Mouse (Mus musculus) splenic B cell, adult 2 months (primary cell): ENCODE measurements around the gene Shq1.

Experiments used
- DNase-seq: peaks from one replicate; pipeline ENCODE4 v3.0.0-alpha.2; 2011; ENCODE audit warnings: low read depth, low spot score
- H3K27me3 ChIP-seq: 2 replicates; pipeline ENCODE4 v1.6.1; 2012; ENCODE audit warnings: mild to moderate bottlenecking, low read length, moderate library complexity, mixed read lengths; ENCODE audit not compliant: control insufficient read depth, poor library complexity, insufficient read depth, severe bottlenecking
- H3K36me3 ChIP-seq: 2 replicates; pipeline ENCODE4 v1.6.1; 2012; ENCODE audit warnings: mild to moderate bottlenecking, low read length, moderate library complexity, mixed read lengths; ENCODE audit not compliant: control insufficient read depth, poor library complexity, insufficient read depth, severe bottlenecking

Gene Shq1

DNA sequence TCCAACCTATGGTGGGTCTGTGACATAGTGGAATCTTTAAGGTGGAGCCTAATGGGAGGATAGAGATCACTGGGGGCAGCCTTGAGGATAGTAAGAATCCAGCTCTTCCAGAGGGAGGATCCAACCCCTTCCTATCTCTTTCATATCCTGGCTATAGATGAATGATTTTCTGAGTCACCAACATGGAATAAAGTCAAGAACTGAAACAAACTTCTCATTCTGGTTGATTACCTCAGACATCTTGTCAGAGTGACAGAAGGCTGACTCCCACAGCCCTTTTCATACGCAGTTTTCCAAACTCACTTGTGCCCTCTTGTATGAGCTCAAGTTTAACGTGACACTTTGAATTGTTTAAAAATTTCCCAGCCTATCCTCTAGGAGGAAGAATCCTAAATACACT lies 28.2 kb downstream of the Shq1 start:
- no peak for DNase-seq
- no peaks in the 10 kb centered on the region for H3K27me3 ChIP-seq

GRCm38 (mm10) chr6:100640591-100640990 lies 30.4 kb downstream of the Shq1 start:
- DNase-seq = no peak
- Histone ChIP-seq H3K36me3 (no peaks in the 10 kb centered on the region), H3K27me3 (no peaks in the 10 kb centered on the region)

More for the DNA sequence above, 28.2 kb downstream of the Shq1 start:
- no peaks in the 10 kb centered on the region for H3K36me3 ChIP-seq

DNA sequence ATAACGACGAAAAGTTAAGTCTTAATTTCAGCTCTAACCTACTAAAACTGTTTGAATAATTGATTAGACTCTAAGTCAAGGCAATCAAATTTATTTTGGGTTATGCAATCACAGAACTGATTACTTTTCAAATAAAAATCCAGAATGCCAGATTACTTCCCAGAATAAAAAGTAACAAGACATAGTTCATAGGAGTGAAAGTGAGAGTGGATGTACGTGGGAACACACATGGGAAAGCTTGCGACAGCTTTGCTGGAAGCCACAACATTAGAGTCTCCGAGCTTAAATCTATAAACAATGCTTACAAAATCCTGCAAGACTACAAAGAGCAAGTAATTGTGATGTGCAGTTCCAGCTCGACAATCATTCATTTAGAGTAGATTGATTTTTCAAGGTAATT lies 41.9 kb downstream of the Shq1 start:
- H3K27me3 ChIP-seq = no peaks in the 10 kb centered on the region; the same call in 1 of the 2 replicates
- H3K36me3 ChIP-seq = no peaks in the 10 kb centered on the region
- DNase-seq = no peak

GRCm38 (mm10) chr6:100628223-100628622 lies 42.7 kb downstream of the Shq1 start:
- Histone ChIP-seq H3K36me3 (no peaks in the 10 kb centered on the region), H3K27me3 (no peaks in the 10 kb centered on the region; the same call in 1 of the 2 replicates)
- no peak for DNase-seq

GRCm38 (mm10) chr6:100623922-100624321 lies 47.0 kb downstream of the Shq1 start:
- no peak for DNase-seq
- H3K36me3 ChIP-seq = no peaks in the 10 kb centered on the region

GRCm38 (mm10) chr6:100622861-100623507 lies 48.0 kb downstream of the Shq1 start:
- Histone ChIP-seq H3K27me3 (no peaks in the 10 kb centered on the region), H3K36me3 (no peaks in the 10 kb centered on the region)
- DNase-seq = no peak

More at GRCm38 (mm10) chr6:100623922-100624321, 47.0 kb downstream of the Shq1 start:
- H3K27me3 ChIP-seq = no peaks in the 10 kb centered on the region

DNA sequence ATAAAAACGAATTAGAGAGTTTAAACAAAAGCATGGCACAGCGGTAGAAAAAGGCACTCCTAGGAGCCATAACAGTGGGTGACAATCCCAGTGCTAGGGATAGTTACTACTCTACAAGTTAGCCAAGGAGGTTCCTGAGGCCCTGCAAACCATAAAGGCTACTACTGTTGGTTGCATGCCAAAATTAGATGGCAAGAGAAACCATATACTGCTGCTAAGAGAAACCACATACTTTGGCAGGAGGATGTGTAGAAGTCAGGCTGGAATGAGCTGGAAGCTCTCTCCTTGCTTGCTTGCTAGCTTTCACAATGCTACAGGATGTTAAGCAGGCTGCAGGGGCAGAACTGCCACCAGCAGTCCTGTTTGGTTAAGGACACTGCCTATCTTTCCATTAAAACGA lies 50.5 kb downstream of the Shq1 start:
- no peaks in the 10 kb centered on the region for H3K27me3 ChIP-seq
- no peaks in the 10 kb centered on the region for H3K36me3 ChIP-seq
- no peak for DNase-seq

DNA sequence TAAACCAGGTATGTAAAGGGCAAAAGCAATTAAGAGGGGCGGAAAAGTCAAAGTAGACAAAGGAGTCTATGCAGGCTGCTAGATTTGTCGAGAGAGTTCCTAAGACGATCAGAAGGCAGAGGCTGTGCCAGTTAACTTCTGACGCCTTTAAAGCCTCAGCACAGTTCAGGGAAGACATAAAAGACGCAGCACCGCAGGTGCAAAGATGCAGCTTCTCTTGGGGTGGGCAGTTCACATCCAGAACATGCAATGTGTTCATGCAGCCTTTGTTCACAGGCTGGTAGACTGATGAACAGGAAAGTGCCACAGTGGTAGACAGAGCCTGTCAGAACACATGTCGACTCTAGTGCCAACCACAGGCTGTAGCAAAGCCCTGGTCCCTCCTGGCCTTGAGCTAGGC lies 51.6 kb downstream of the Shq1 start:
- Histone ChIP-seq H3K27me3 (no peaks in the 10 kb centered on the region), H3K36me3 (no peaks in the 10 kb centered on the region)
- no peak for DNase-seq

DNA sequence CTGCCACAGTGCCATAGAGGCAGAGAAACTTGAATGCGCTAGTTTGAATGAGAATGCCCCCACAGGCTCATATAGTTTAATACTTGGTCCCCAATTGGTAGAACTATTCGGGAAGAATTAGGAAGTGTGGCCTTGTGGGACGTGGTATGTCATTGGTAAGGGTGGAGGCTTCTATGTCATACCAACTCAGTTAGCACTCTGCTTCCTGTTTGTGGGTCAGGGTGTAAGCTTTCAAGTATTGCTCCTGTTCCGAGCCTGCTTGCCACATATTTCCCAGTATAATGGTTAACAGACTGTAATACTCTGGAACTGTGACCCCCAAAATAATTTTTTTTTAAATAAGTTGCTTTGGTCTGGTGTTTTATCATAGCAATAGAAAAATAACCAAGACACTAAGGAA lies 54.8 kb downstream of the Shq1 start:
- Histone ChIP-seq H3K36me3 (no peaks in the 10 kb centered on the region), H3K27me3 (no peaks in the 10 kb centered on the region)
- no peak for DNase-seq

DNA sequence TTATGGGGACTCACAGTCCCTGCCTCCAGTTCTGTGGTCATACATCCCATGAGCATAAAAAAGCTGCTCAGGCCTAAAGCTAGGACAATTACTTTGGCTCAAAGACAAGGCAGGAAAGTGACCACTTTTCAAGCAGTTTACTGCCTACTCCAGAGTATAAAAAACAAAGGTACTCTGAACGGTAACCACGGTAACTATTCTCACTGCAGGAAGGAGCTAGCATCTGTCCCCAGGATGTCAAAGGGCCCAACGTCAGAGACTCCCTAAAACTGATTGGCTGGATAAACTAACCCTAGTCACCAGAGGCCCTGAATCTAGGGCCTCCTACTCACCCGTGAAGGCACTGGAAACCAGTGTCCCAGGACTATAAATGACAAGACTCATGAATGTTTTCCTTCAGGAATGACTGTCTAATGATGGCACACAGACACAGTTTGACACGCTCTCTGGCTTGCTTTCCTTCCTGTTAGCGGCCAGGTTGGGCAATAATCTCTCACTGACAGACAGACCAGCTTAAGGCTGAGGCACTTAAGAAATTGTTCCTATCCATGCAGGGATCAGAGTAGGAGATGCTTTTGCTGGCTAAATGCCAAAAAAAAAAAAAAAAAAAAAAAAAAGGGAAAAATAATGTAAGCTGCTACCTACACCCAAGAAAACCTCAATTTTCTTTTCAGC lies 57.2 kb downstream of the Shq1 start:
- Histone ChIP-seq H3K27me3 (no peaks in the 10 kb centered on the region), H3K36me3 (no peaks in the 10 kb centered on the region)
- no peak for DNase-seq

- Histone ChIP-seq H3K36me3 (no peaks in the 10 kb centered on the region), H3K27me3 (no peaks in the 10 kb centered on the region)
- DNase-seq = no peak
Measured at GRCm38 (mm10) chr6:100610897-100611575, 59.9 kb downstream of the Shq1 start.

GRCm38 (mm10) chr6:100610182-100610581 lies 60.8 kb downstream of the Shq1 start:
- Histone ChIP-seq H3K36me3 (no peaks in the 10 kb centered on the region), H3K27me3 (no peaks in the 10 kb centered on the region)
- peak; percentile 11 for DNase-seq

GRCm38 (mm10) chr6:100609256-100609655 lies 61.7 kb downstream of the Shq1 start:
- no peaks in the 10 kb centered on the region for H3K36me3 ChIP-seq
- DNase-seq = no peak
- H3K27me3 ChIP-seq = no peaks in the 10 kb centered on the region

DNA sequence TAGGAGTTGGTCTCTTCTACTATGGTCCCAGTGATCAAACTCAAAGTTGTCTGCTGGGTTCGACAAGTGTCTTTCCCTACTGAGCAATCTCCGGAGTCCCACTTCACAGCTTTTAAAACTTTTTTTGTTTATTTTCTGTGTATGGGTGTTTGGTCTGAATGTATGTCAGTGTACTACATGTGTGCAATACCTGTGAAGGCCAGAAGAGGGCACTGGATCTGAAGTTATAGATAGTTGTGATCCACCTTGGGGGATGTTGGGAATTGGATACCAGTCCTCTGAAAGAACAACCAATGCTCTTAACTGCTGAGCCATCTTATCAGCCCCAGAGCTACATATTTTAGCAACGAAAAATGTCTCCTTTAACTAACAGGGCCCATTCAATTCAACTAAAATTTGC lies 62.5 kb downstream of the Shq1 start:
- peak; percentile 62 for DNase-seq
- Histone ChIP-seq H3K27me3 (no peaks in the 10 kb centered on the region), H3K36me3 (no peaks in the 10 kb centered on the region)

- no peak for DNase-seq
Measured at GRCm38 (mm10) chr6:100606805-100607204, 64.2 kb downstream of the Shq1 start.

More at GRCm38 (mm10) chr6:100606805-100607204, 64.2 kb downstream of the Shq1 start:
- Histone ChIP-seq H3K36me3 (no peaks in the 10 kb centered on the region), H3K27me3 (no peaks in the 10 kb centered on the region)
